Mouse (Mus musculus) limb, embryonic 11.5 days (tissue): ENCODE data around the gene Zfp385c. TPM values are rescaled to one million over a fixed set of nuclear protein-coding genes. Genes with fewer than 3 reads are reported as not detected.
"Not testable (repeated sequence)": the region's sequence is repeated elsewhere in the genome, so short reads cannot be mapped to it uniquely, and the experiment has no call there.

ENCODE experiments used
- ATAC-seq: fragments of 200-750 bp; cut with Nextera tagmentation; 2 replicates; pipeline ENCODE4 v1.8.0; 2017; ENCODE audit warnings: low read depth; ENCODE audit not compliant: insufficient number of reproducible peaks, low FRiP score, low TSS enrichment
- DNase-seq: peaks from one replicate; pipeline ENCODE4 v3.0.0-alpha.2; 2015; ENCODE audit warnings: low spot score
- H3K27ac ChIP-seq: fragments of 300-500 bp; sonication (generic); replicated peaks from 2 replicates; pipeline ENCODE4 v1.5.1; 2014; ENCODE audit warnings: low read depth, mild to moderate bottlenecking, low read length
- H3K27me3 ChIP-seq: fragments of 300-500 bp; sonication (generic); 2 replicates; pipeline ENCODE4 v1.6.1; 2014; ENCODE audit warnings: mild to moderate bottlenecking, low read length, mixed read lengths; ENCODE audit not compliant: control insufficient read depth, insufficient read depth
- H3K36me3 ChIP-seq: fragments of 300-500 bp; sonication (generic); 2 replicates; pipeline ENCODE4 v1.6.1; 2014; ENCODE audit warnings: mild to moderate bottlenecking, low read length, moderate library complexity, mixed read lengths; ENCODE audit not compliant: control insufficient read depth, insufficient read depth
- H3K4me1 ChIP-seq: fragments of 300-500 bp; sonication (generic); 2 replicates; pipeline ENCODE4 v1.6.1; 2014; ENCODE audit warnings: low read length, mixed read lengths; ENCODE audit not compliant: control insufficient read depth, insufficient read depth
- H3K4me2 ChIP-seq: fragments of 300-500 bp; sonication (generic); 2 replicates; pipeline ENCODE4 v1.6.1; 2014; ENCODE audit warnings: low read depth, mild to moderate bottlenecking, moderate library complexity; ENCODE audit not compliant: severe bottlenecking
- H3K4me3 ChIP-seq: fragments of 300-500 bp; sonication (generic); 2 replicates; pipeline ENCODE4 v1.5.1; 2014; ENCODE audit warnings: low read depth, low read length
- H3K9ac ChIP-seq: fragments of 300-500 bp; sonication (generic); 2 replicates; pipeline ENCODE4 v1.6.1; 2014; ENCODE audit warnings: mild to moderate bottlenecking, low read length
- H3K9me3 ChIP-seq: fragments of 300-500 bp; sonication (generic); 2 replicates; pipeline ENCODE4 v1.6.1; 2016; ENCODE audit warnings: low read length; ENCODE audit not compliant: control insufficient read depth
- WGBS: fragments of 180-500 bp; shearing (Covaris S2); extraction: QIAGEN DNeasy Blood & Tissue Kit; methylation state at CpG from one replicate; pipeline ENCODE4 v1.1.7; 2014; 5-methylcytosine and 5-hydroxymethylcytosine counted together
- polyA plus RNA-seq: library from polyadenylated mRNA; unstranded; fragments of >200 nt; fragmentation: Nextera tagmentation; extraction: Ambion mirVana; gene quantifications from 2 replicates; pipeline ENCODE4 v1.2.1, GENCODE M21; 2014

Gene Zfp385c
- polyA plus RNA-seq, 1 experiment from 2014 or later: 0.19 TPM

DNA sequence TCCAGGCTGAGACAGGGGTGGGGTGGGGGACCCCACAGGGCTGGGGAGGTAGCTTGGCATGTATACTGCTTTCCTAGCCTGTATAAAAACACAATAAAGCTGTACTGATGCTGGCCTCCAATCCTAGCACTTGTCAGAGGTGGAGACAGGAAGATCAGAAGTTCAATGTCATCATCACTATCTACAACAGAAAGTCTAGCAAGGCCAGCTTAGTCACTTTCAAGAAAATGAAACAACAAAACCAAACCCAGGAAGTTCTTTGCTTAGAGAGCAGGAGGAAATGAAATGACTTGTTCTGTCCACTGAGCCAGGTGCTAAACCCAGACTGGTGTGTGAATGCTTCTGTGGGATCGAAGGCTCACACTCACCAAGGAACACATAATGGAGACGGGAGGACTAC is 103.8 kb downstream of the Zfp385c start:
- no peaks in the 10 kb centered on the region for H3K27me3 ChIP-seq
- H3K9me3 ChIP-seq: no peaks in the 10 kb centered on the region
- peaks cover 52% of the 10 kb centered on the region for H3K36me3 ChIP-seq

DNA sequence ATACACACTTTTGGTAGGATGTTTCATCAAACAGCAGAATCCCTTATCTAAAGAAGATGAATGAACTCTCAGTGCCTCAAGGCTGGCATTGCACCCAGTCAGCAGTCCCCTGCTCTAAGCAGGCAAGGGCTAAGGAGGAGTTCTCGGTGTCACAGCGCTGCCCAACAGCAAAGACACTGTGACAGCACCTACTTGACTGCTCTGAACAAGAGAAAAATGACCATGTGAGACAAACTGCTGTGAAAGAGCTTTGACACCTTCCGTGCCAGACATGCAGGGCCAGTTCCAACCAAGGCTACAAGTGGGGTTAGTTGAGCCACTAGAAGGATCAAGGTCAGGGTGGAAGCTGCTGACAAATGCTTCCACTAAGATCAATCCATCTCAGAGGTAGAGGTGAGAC is 107.1 kb downstream of the Zfp385c start:
- H3K27ac ChIP-seq: no peak overlapping the region
- H3K27me3 ChIP-seq: no peaks in the 10 kb centered on the region
- WGBS: 95% methylated on average over 3 of the region's 3 CpGs
- no peak overlapping the region for H3K9ac ChIP-seq
- H3K4me3 ChIP-seq: no peak overlapping the region
- no peaks in the 10 kb centered on the region for H3K4me1 ChIP-seq
- H3K36me3 ChIP-seq: peaks cover 55% of the 10 kb centered on the region
- no peak overlapping the region for H3K4me2 ChIP-seq
- H3K9me3 ChIP-seq: no peaks in the 10 kb centered on the region
- DNase-seq (no peak), ATAC-seq (no peak)

More for the DNA sequence above, 103.8 kb downstream of the Zfp385c start:
- H3K27ac ChIP-seq: no peak overlapping the region
- DNase-seq: no peak
- H3K4me1 ChIP-seq: no peaks in the 10 kb centered on the region
- no peak overlapping the region for H3K4me3 ChIP-seq
- no peak overlapping the region for H3K9ac ChIP-seq
- ATAC-seq: no peak
- 95% methylated on average over 2 of the region's 2 CpGs for WGBS
- H3K4me2 ChIP-seq: no peak overlapping the region

DNA sequence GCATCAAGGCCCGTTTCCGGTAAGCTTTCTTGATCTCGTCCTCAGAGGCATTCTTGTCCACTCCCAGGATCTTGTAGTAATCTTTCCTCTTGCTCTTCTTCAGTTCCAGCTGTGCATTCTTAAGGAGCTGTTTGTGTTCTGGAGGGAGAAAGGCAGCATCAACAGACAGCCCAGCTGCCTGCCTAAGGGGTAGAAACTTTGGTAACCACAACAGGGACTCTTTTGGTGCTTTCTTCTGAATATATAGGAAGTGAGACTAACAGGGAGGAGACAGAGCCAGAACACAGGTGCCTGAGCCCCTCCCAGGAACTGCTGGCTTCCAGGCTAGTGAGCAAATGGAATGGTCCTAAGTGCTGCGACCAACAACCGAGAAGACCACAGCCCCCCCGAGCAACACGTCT is 107.7 kb downstream of the Zfp385c start:
- Histone ChIP-seq H3K27ac (no peak overlapping the region), H3K36me3 (peaks cover 51% of the 10 kb centered on the region), H3K9me3 (no peaks in the 10 kb centered on the region), H3K9ac (no peak overlapping the region), H3K27me3 (no peaks in the 10 kb centered on the region), H3K4me1 (no peaks in the 10 kb centered on the region), H3K4me2 (no peak overlapping the region), H3K4me3 (no peak overlapping the region)
- ATAC-seq (no peak), DNase-seq (no peak)
- 94% methylated on average over 7 of the region's 7 CpGs for WGBS

DNA sequence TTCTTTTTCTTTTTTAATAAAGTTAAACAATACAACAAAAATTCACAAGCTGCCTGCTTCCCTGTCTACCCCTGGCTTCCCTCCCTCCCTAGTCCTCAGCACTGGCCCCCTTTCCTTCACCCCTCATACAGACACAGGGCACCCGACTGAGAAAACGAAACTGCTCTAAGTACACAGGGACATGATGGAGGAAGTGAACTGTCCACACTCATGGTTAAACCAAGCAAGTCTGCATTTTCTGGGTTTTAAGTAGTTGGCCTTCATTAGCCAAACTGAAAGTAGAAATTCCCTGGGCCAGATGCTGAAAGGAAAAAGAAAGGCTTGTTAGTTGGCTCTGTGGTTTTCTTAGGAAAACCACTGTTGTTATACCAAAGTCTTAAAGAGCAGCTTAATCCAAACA is 109.4 kb downstream of the Zfp385c start:
- Histone ChIP-seq H3K36me3 (peaks cover 40% of the 10 kb centered on the region), H3K9ac (no peak overlapping the region), H3K27me3 (no peaks in the 10 kb centered on the region), H3K27ac (no peak overlapping the region), H3K4me3 (no peak overlapping the region), H3K4me2 (no peak overlapping the region), H3K4me1 (no peaks in the 10 kb centered on the region), H3K9me3 (no peaks in the 10 kb centered on the region)
- ATAC-seq (no peak), DNase-seq (no peak)
- 91% methylated on average over 2 of the region's 2 CpGs for WGBS

DNA sequence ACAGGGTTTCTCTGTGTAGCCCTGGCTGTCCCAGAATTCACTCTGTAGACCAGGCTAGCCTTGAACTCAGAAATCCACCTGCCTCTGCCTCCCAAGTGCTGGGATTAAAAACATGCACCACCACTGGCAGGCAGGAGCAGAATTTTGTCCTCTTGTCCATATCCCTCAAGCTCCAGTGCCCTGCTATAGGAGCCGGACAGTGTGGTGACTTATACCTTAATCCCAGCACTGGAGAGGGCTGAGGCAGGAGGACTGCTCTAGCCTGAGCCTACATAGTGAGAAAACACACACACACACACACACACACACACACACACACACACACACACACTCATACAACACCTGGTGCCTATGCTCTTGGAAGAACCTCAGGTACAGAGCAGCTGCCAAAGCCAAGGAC is 109.8 kb downstream of the Zfp385c start:
- WGBS: 95% methylated on average over 1 of the region's 1 CpGs
- not testable (repeated sequence) for ATAC-seq, H3K4me1 ChIP-seq, H3K27ac ChIP-seq, H3K27me3 ChIP-seq, H3K9me3 ChIP-seq, H3K4me2 ChIP-seq, H3K4me3 ChIP-seq, H3K9ac ChIP-seq, DNase-seq
- peaks cover 38% of the 10 kb centered on the region for H3K36me3 ChIP-seq

DNA sequence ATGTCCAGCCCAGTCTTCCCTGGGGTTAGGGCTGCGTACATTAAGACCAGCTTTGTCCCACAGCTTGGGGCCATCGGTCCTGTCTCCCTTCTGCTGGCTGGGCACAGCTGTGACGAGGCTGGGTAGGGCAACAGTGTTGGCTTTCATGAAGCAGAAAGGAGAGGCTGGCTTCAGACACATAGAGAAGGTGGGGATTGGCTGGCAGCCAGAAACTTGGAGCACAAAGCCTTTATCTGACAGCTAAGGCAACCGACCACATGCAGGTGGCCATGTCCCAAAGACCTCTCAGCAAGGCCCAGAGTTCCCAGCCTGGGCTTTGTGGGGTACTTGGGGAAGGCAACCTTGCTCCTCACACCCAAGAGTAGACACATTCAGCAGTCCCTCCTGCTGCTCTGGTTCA is 110.5 kb downstream of the Zfp385c start:
- no peak overlapping the region for H3K4me2 ChIP-seq
- 92% methylated on average over 4 of the region's 4 CpGs for WGBS
- no peaks in the 10 kb centered on the region for H3K4me1 ChIP-seq
- DNase-seq (no peak), ATAC-seq (no peak)
- no peak overlapping the region for H3K27ac ChIP-seq
- no peaks in the 10 kb centered on the region for H3K9me3 ChIP-seq
- no peaks in the 10 kb centered on the region for H3K27me3 ChIP-seq
- no peak overlapping the region for H3K9ac ChIP-seq
- no peak overlapping the region for H3K4me3 ChIP-seq
- H3K36me3 ChIP-seq: peaks cover 38% of the 10 kb centered on the region

DNA sequence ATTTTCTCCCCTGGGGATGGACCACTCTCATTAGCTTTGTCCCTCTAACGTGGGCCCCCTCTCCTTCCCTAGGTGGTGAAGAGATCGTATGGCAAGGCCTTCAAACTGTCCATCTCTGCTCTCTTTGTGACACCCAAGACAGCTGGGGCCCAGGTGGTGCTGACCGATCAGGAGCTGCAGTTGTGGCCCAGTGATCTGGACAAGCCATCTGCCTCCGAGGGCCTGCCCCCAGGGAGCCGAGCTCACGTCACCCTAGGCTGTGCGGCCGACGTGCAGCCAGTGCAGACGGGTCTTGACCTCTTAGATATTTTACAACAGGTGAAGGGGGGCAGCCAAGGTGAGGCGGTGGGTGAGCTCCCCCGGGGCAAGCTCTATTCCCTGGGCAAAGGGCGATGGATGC is 112.0 kb downstream of the Zfp385c start:
- no peak overlapping the region for H3K4me3 ChIP-seq
- H3K9ac ChIP-seq: no peak overlapping the region
- H3K9me3 ChIP-seq: no peaks in the 10 kb centered on the region
- no peak overlapping the region for H3K4me2 ChIP-seq
- H3K27me3 ChIP-seq: no peaks in the 10 kb centered on the region
- peaks cover 24% of the 10 kb centered on the region for H3K36me3 ChIP-seq
- no peak overlapping the region for H3K27ac ChIP-seq
- WGBS: 87% methylated on average over 13 of the region's 13 CpGs
- H3K4me1 ChIP-seq: no peaks in the 10 kb centered on the region
- DNase-seq (no peak), ATAC-seq (peak; percentile 23; the same call in 1 of the 2 replicates)

DNA sequence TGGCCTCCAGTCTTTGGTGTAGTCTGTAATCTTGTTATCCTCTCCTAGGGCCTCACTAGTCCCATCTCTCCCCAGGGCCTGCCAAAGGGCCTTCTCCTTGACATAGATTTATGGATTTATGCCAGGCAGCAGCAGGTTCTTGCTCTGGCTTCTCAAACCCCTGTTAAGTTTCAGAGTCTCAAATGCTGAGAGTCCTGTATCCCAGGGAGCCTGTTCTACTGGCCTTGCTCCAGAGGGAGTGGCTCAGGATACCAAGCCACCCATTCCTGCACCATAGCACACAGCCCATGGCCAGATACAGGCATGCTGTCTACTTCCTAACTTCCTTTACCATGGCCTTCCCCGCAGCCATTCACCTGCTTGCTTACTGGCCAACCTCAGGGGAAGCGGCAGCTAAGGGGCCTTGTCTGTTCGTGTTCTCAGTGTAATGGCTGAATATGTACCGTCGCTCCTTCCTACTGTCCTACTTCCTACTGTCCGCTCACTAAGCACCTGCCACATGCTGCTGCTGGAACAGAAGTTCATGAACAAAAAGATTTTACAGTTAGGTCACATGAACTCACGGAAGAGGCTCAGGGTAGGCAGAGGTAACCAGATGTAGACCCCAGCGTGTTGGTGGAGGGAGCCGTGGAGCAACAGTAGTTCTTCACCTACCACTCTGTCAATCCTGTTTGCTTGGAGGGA is 113.0 kb downstream of the Zfp385c start:
- H3K4me2 ChIP-seq: no peak overlapping the region
- H3K4me1 ChIP-seq: no peaks in the 10 kb centered on the region
- no peak overlapping the region for H3K9ac ChIP-seq
- no peaks in the 10 kb centered on the region for H3K27me3 ChIP-seq
- ATAC-seq (no peak), DNase-seq (no peak)
- H3K9me3 ChIP-seq: no peaks in the 10 kb centered on the region
- 92% methylated on average over 9 of the region's 9 CpGs for WGBS
- H3K27ac ChIP-seq: no peak overlapping the region
- H3K4me3 ChIP-seq: no peak overlapping the region
- peaks cover 15% of the 10 kb centered on the region for H3K36me3 ChIP-seq
